Mouse (Mus musculus): ENCODE results near the gene Crtc1. TPM values are rescaled to one million over a fixed set of nuclear protein-coding genes. Genes with fewer than 3 reads are reported as not detected.

Gene Crtc1
- polyA plus RNA-seq, 1 experiment, result 9.6 TPM

DNA sequence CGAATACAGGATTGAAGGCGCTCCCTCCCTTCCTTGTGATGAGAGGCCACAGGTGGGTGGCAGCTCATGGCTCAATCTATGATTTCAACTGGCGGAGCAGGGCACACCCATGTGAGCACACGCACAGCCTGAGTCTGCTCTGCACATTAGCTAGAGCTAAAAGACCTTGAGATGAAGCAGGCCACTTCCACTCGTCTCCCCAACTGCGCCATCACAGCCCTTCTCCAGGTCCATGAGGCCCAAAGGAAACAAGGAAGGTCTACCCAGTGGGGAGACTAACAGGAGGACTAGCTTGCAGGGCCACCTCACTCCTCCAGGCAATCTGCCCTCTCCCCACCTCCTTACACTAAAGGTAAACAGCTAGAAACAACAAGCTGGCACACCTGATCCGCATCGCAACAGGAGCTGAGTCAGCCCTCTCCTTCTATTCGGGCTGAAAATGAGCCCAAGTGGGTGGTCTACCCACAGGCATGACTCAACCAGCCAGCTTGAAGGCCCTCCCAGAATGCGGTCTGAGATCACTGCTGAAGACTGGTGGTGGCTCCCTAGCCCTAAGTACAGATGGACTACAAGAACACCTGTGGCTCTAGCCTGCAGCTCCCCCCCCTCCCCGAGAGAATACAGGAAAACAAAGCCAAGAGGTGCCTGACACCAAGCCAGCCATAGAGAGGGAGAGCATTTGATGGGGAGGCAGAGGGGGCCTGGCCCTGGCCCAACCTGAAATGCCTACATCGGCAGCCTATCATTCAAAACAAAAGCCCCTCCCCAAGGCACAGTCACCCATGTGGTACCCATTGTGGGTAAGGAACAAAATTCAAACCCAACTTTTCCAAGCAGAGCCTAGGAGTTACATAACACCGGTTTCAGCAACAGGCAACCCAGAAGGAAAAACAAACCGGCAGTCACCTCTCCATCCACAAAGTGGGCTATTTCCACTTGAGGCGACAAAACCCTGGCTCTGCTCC lies 88.1 kb downstream of the Crtc1 start:
- TF ChIP-seq SRF (IDR thresholded peaks at IDR 0.05; ENCODE audit: control insufficient read depth, insufficient read length, low read depth), result no peak
- no peak for TF ChIP-seq TCF12 (IDR thresholded peaks at IDR 0.05; ENCODE audit: insufficient read depth, poor library complexity, severe bottlenecking)
- TF ChIP-seq MYOG (IDR thresholded peaks at IDR 0.05; ENCODE audit: control insufficient read depth in 1 of 3, insufficient read depth in 1 of 3, insufficient read length in 2 of 3, low read depth in 2 of 3), result no peak
- no peak for TF ChIP-seq CEBPB (IDR thresholded peaks at IDR 0.05; ENCODE audit: insufficient read depth, poor library complexity, severe bottlenecking)
- TF ChIP-seq REST (IDR thresholded peaks at IDR 0.05; ENCODE audit: insufficient read depth, insufficient read length), result no peak
- no peak for TF ChIP-seq MAX (IDR thresholded peaks at IDR 0.05; ENCODE audit: low read depth)
- Histone ChIP-seq H3K79me2 (ENCODE audit: control insufficient read depth, insufficient read depth) (peaks cover 66% of the 10 kb centered on the region), H3ac (ENCODE audit: control insufficient read depth, insufficient read length) (no peak overlapping the region)

DNA sequence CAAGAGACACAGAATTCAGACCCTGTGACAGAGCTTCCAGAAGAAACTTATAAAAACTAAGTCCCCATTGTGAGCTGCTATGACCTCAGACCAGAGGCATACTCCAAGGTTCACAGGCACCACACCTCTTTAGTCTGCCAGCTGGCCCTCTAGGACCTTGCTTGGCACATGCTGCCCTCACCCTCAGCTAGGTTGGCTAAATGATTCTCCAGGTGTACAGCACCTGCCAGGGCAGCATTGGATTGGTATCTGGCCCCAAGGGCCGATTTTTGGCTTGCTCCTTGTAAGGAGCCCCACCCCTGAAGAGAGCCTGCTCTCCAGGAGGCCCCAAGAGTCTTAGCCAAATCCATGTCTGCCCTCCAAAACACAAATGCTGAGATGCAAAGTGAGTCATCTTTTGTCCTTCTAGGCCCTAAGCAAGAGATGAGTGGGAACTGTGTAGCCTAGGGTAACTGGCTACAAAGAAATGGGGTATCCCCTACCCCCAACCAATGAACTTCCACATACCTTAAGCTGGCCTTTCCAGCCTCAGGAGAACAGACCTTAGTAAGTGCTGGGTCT lies 91.4 kb downstream of the Crtc1 start:
- TF ChIP-seq TCF12 (IDR thresholded peaks at IDR 0.05; ENCODE audit: insufficient read depth, poor library complexity, severe bottlenecking) (no peak), TCF3 (IDR thresholded peaks at IDR 0.05; ENCODE audit: insufficient read length, low read depth) (no peak), CEBPB (IDR thresholded peaks at IDR 0.05; ENCODE audit: insufficient read depth, poor library complexity, severe bottlenecking) (no peak), POLR2A (IDR thresholded peaks at IDR 0.05; ENCODE audit: insufficient read length, low read depth) (no peak), E2F4 (IDR thresholded peaks at IDR 0.05; ENCODE audit: insufficient read depth) (no peak), MYOG (IDR thresholded peaks at IDR 0.05; ENCODE audit: control insufficient read depth in 1 of 3, insufficient read depth in 1 of 3, insufficient read length in 2 of 3, low read depth in 2 of 3) (no peak), USF1 (IDR thresholded peaks at IDR 0.05; ENCODE audit: low read depth) (no peak), MYOD1 (IDR thresholded peaks at IDR 0.05; ENCODE audit: control insufficient read depth in 1 of 3, insufficient read length in 2 of 3, low read depth in 2 of 3) (no peak), POLR2AphosphoS2 (IDR thresholded peaks at IDR 0.05; ENCODE audit: insufficient read length, low read depth) (no peak), REST (IDR thresholded peaks at IDR 0.05; ENCODE audit: insufficient read depth, insufficient read length) (no peak), MAX (IDR thresholded peaks at IDR 0.05; ENCODE audit: low read depth) (no peak), SRF (IDR thresholded peaks at IDR 0.05; ENCODE audit: control insufficient read depth, insufficient read length, low read depth) (no peak)
- Histone ChIP-seq H3K4me3 (no peak overlapping the region), H3K27me3 (ENCODE audit: control insufficient read depth, insufficient read depth, insufficient read length) (no peaks in the 10 kb centered on the region), H3K79me2 (ENCODE audit: control insufficient read depth, insufficient read depth) (peaks cover 100% of the 10 kb centered on the region), H3ac (ENCODE audit: control insufficient read depth, insufficient read length) (no peak overlapping the region), H3K4me2 (ENCODE audit: low read depth) (no peak overlapping the region), H3K36me3 (ENCODE audit: control insufficient read depth, insufficient read depth) (no peaks in the 10 kb centered on the region)

More for the DNA sequence above, 88.1 kb downstream of the Crtc1 start:
- Histone ChIP-seq H3K27me3 (ENCODE audit: control insufficient read depth, insufficient read depth, insufficient read length) (no peaks in the 10 kb centered on the region), H3K4me3 (peak overlapping the region; percentile 59), H3K4me2 (ENCODE audit: low read depth) (peak overlapping the region; percentile 99), H3K36me3 (ENCODE audit: control insufficient read depth, insufficient read depth) (no peaks in the 10 kb centered on the region)

DNA sequence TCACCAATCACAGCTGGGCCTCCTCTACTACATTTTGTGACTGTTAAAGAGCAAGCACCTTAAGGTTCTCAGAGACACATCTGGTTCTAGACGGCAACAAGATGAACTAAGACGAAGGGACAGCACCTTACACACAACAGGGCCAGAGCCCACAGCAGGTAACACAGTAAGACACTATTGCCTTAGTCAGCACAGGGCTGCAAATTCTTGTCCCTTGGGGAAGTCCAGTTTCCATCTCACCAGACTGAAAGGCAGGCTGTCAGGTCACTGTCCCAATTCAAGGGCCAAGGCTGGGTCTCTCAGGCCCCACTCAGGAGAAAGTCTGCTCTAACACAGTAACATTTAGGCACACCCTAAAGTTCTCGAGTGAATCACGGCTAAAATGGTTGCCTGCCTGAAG lies 91.9 kb downstream of the Crtc1 start:
- TF ChIP-seq TCF12 (IDR thresholded peaks at IDR 0.05; ENCODE audit: insufficient read depth, poor library complexity, severe bottlenecking), result no peak
- no peak for TF ChIP-seq SRF (IDR thresholded peaks at IDR 0.05; ENCODE audit: control insufficient read depth, insufficient read length, low read depth)
- TF ChIP-seq MAX (IDR thresholded peaks at IDR 0.05; ENCODE audit: low read depth), result no peak
- TF ChIP-seq POLR2AphosphoS2 (IDR thresholded peaks at IDR 0.05; ENCODE audit: insufficient read length, low read depth), result no peak
- no peak for TF ChIP-seq TCF3 (IDR thresholded peaks at IDR 0.05; ENCODE audit: insufficient read length, low read depth)
- TF ChIP-seq CEBPB (IDR thresholded peaks at IDR 0.05; ENCODE audit: insufficient read depth, poor library complexity, severe bottlenecking), result no peak
- no peak for TF ChIP-seq MYOG (IDR thresholded peaks at IDR 0.05; ENCODE audit: control insufficient read depth in 1 of 3, insufficient read depth in 1 of 3, insufficient read length in 2 of 3, low read depth in 2 of 3)
- TF ChIP-seq REST (IDR thresholded peaks at IDR 0.05; ENCODE audit: insufficient read depth, insufficient read length), result no peak
- TF ChIP-seq USF1 (IDR thresholded peaks at IDR 0.05; ENCODE audit: low read depth), result no peak
- no peak for TF ChIP-seq E2F4 (IDR thresholded peaks at IDR 0.05; ENCODE audit: insufficient read depth)
- no peak for TF ChIP-seq MYOD1 (IDR thresholded peaks at IDR 0.05; ENCODE audit: control insufficient read depth in 1 of 3, insufficient read length in 2 of 3, low read depth in 2 of 3)
- TF ChIP-seq POLR2A (IDR thresholded peaks at IDR 0.05; ENCODE audit: insufficient read length, low read depth), result no peak
- H3K36me3 ChIP-seq (ENCODE audit: control insufficient read depth, insufficient read depth), result no peaks in the 10 kb centered on the region
- no peak overlapping the region for H3K4me2 ChIP-seq (ENCODE audit: low read depth)
- H3K4me3 ChIP-seq, result no peak overlapping the region
- H3K27me3 ChIP-seq (ENCODE audit: control insufficient read depth, insufficient read depth, insufficient read length), result no peaks in the 10 kb centered on the region
- H3K79me2 ChIP-seq (ENCODE audit: control insufficient read depth, insufficient read depth), result peaks cover 100% of the 10 kb centered on the region
- no peak overlapping the region for H3ac ChIP-seq (ENCODE audit: control insufficient read depth, insufficient read length)

DNA sequence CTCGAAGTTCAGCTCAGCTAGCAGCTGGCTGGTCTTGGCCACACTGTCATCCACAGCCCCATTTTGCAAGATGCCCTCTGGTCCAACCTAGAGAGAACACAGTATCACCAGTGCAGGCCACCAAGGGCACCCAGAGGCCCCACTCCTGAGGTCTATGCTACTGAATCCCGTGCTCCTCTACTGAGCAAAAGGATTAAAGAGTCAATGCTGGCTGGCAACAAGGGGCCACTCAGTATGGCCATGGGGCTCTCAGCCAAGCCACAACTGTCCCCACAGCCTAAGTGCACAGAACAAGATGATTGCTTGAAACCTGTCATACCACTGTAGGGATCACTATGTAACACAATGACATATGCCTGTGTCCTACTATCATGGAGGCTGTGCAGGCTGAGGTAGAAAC lies 95.1 kb downstream of the Crtc1 start:
- Histone ChIP-seq H3K27me3 (ENCODE audit: control insufficient read depth, insufficient read depth, insufficient read length) (no peaks in the 10 kb centered on the region), H3K4me2 (ENCODE audit: low read depth) (no peak overlapping the region), H3K79me2 (ENCODE audit: control insufficient read depth, insufficient read depth) (peaks cover 75% of the 10 kb centered on the region), H3ac (ENCODE audit: control insufficient read depth, insufficient read length) (no peak overlapping the region), H3K36me3 (ENCODE audit: control insufficient read depth, insufficient read depth) (peaks cover 5% of the 10 kb centered on the region), H3K4me3 (no peak overlapping the region)
- TF ChIP-seq MYOD1 (IDR thresholded peaks at IDR 0.05; ENCODE audit: control insufficient read depth in 1 of 3, insufficient read length in 2 of 3, low read depth in 2 of 3), result no peak
- no peak for TF ChIP-seq MYOG (IDR thresholded peaks at IDR 0.05; ENCODE audit: control insufficient read depth in 1 of 3, insufficient read depth in 1 of 3, insufficient read length in 2 of 3, low read depth in 2 of 3)
- TF ChIP-seq POLR2AphosphoS2 (IDR thresholded peaks at IDR 0.05; ENCODE audit: insufficient read length, low read depth), result no peak
- TF ChIP-seq CEBPB (IDR thresholded peaks at IDR 0.05; ENCODE audit: insufficient read depth, poor library complexity, severe bottlenecking), result no peak
